Mouse (Mus musculus) gastrocnemius, adult 2 months (tissue): ENCODE results near the gene Hes2. TPM values are rescaled to one million over a fixed set of nuclear protein-coding genes. Genes with fewer than 3 reads are reported as not detected.
A peak's percentile ranks its signal among the peaks of the same experiment; 100 is the strongest.

Source experiments
- DNase-seq: peaks from one replicate; pipeline ENCODE4 v3.0.0; 2022
- H3K27ac ChIP-seq: fragments of 200-600 bp; 2 replicates; pipeline ENCODE4 v1.8.1; 2022; ENCODE audit warnings: mild to moderate bottlenecking
- H3K4me3 ChIP-seq: fragments of 200-600 bp; 2 replicates; pipeline ENCODE4 v1.8.1; 2022; ENCODE audit warnings: mild to moderate bottlenecking, moderate library complexity
- CTCF ChIP-seq: fragments of 200-600 bp; IDR thresholded peaks from 2 replicates; pipeline ENCODE4 v1.8.1; 2022; ENCODE audit warnings: antibody characterized with exemption, mild to moderate bottlenecking, moderate library complexity
- intact Hi-C: fragments of 180-260 bp; cut with DNase I; formaldehyde crosslinking; loops from one replicate; pipeline ENCODE4 v1.15.1; 2025
- total RNA-seq, 2 experiments: library from RNA; stranded (reverse); gene quantifications; 2 replicates each; pipeline ENCODE4 v1.2.3; 2021

The Hes2 gene
- total RNA-seq, 2 experiments from 2014 or later = not detected

GRCm38 (mm10) chr4:152125161-152126025 lies 33.3 kb upstream of the Hes2 start:
- TF ChIP-seq CTCF = no peak
- Histone ChIP-seq H3K4me3 (peak overlapping the region; percentile 71), H3K27ac (peak overlapping the region; percentile 9; the same call in 1 of the 2 replicates)
- intact Hi-C loops = loop anchor here (5.0 kb wide), 1 partner anchor 1758 kb away; no protein-coding TSS in a partner anchor
- DNase-seq = peak; percentile 86

DNA sequence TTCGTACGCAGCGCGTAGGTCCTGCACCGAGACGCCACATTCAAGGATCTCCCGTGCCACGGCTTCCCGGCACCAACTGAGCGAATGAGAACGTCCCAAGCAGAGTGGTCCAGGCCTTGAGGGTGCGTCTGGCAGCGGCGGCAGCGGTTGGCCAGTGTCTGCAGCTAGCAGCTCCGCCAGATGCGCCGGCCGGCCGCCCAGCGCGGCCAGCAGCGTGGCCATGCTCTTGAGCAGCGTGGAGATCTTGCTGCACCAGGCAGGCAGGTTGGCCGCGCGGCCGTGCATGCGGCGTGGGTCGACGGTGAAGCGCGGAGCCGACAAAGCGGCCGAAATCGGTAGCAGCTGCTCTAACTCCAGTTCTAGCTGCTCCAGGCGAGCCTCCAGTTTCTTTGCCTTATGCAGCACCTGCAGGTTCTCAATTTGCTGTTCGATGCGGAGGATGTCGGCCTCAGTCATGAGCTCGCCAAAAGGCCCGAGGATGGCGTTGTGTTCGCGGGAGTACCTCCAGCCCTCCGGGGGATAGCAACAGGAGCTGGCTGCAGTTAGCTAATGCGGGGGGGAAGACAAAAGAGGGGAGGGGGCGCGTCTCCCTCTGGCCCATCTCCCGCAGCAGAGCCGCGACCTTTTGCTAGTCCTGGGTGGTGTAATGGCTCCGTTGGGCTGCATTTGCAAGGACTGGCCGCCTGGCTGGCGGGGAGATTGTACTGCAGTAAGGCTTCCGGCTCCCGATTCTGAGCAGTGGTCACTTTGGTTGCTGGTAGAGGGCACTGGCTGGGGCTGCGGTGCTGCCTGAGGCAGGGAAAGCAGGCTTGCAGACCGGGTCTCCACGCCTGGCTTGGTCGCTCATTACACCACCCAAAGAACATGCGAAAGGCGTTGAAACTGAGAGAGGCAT lies 32.4 kb upstream of the Hes2 start:
- TF ChIP-seq CTCF = no peak
- H3K4me3 ChIP-seq = peak overlapping the region; percentile 71
- DNase-seq = no peak
- intact Hi-C loops = loop anchor here (5.0 kb wide), 1 partner anchor 1759 kb away; no protein-coding TSS in a partner anchor
- H3K27ac ChIP-seq = 0 out of 2 replicates have a peak overlapping the region, but pooled peaks have one; percentile 9

GRCm38 (mm10) chr4:152127884-152128283 lies 30.8 kb upstream of the Hes2 start:
- DNase-seq = no peak
- no peak for TF ChIP-seq CTCF
- intact Hi-C loops = loop anchor here (5.0 kb wide), 1 partner anchor 1761 kb away; no protein-coding TSS in a partner anchor
- no peak overlapping the region for H3K27ac ChIP-seq
- H3K4me3 ChIP-seq = no peak overlapping the region

- Histone ChIP-seq H3K27ac (no peak overlapping the region), H3K4me3 (no peak overlapping the region)
- intact Hi-C loops = loop anchor here (5.0 kb wide), 1 partner anchor 1761 kb away; no protein-coding TSS in a partner anchor
- no peak for TF ChIP-seq CTCF
- DNase-seq = no peak
Observed at GRCm38 (mm10) chr4:152128784-152129183, 29.9 kb upstream of the Hes2 start.

DNA sequence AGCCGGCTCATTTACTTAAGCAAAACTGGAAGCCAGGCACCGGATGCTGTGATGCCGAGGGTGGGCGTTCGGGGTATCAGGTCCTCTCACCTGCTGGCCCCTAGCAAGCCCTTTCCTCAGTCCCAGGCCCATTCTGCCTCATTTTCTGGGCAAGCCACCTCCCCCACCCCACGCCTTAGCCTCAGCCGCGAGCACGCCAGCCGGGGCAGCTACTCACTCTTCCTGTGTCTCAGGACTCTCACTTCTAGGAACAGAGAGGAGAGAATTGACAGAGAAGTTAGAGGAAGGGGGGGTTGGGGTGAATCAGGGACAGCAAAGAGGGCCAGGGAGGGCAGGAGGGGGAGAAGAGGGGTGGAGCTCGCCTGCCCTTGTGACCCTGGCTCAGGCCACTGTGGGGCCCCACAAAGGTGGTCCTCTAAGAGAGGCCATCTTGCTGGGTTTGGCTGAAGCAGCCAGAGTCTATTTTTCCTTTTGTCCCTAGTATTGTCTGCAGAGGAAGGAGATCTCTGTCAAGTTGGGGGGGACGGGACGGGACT lies 29.2 kb upstream of the Hes2 start:
- Histone ChIP-seq H3K4me3 (no peak overlapping the region), H3K27ac (no peak overlapping the region)
- no peak for TF ChIP-seq CTCF
- intact Hi-C loops = loop anchor here (5.0 kb wide), 1 partner anchor 1762 kb away; no protein-coding TSS in a partner anchor
- DNase-seq = no peak

DNA sequence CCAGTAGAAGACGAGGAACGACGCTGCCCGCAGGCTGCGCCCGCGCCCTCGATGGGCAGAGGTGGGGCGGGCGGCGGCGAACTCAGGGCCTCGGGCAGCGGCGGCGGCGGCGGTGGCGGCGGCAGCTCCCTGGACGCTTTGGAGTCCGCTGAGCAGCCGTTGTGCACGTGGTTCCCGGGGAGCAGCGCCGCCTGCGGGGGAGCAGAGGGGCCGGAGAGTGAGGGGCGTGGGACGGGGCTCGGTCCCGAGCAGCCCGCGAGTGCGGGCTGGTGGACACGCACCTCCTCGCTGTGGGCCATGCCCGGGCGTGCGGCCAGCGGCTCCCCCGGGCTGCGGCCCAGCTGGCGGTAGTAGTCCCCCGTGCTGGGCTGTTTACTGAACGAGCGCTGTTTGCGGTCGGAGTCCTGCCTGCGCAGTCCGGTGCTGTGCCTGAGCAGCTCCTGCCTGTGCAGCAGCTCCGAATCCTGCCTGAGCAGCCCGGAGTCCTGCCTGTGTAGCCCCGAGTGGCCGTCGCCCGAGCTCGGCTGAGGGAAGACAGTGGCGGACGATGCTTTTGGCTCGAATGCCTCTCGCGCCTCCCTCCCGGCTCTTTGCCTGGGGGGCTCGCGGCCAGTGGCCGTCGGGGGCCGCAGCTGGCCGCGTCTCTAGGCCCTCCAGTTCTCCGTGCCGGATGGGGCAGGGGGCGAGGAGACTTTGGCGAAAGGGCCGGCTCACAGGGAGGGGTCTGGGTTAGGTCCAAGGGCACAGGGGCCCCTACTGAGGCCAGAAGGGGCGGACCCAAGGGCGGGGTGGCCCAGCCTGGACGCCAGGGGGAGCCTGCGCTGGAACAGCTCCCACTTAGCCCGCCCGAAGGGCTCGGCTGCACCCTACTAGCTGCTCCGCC lies 27.7 kb upstream of the Hes2 start:
- Histone ChIP-seq H3K27ac (peak overlapping the region; percentile 71), H3K4me3 (peak overlapping the region; percentile 74)
- peak; percentile 79 for DNase-seq
- TF ChIP-seq CTCF = peak; percentile 56
- intact Hi-C loops = no loop called here

- DNase-seq = no peak
- intact Hi-C loops = no loop called here
- peak overlapping the region; percentile 74 for H3K4me3 ChIP-seq
- peak overlapping the region; percentile 71; the same call in 1 of the 2 replicates for H3K27ac ChIP-seq
- no peak for TF ChIP-seq CTCF
Observed at GRCm38 (mm10) chr4:152131809-152132771, 26.6 kb upstream of the Hes2 start.

DNA sequence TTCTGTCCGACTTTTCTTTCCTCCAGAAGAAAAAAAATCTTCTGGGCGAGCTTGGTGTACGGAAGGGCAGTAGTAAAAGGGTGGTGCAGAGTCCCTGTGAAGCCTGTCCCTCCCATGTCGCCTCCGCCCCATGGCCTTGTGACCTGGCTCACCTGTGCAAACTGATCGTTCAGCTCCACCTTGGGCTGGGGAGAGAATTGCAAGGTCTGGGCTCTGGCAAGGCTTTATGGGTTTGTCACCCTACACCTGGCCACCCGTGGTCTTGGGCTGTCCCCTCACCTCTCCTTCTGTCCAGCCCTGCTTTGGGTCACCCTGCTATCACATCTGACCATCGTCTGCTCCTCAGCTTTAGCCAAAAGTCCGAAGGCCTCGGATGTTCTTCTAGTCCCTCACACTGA lies 25.9 kb upstream of the Hes2 start:
- no peak overlapping the region for H3K27ac ChIP-seq
- no peak overlapping the region for H3K4me3 ChIP-seq
- no peak for DNase-seq
- no peak for TF ChIP-seq CTCF
- intact Hi-C loops = no loop called here

DNA sequence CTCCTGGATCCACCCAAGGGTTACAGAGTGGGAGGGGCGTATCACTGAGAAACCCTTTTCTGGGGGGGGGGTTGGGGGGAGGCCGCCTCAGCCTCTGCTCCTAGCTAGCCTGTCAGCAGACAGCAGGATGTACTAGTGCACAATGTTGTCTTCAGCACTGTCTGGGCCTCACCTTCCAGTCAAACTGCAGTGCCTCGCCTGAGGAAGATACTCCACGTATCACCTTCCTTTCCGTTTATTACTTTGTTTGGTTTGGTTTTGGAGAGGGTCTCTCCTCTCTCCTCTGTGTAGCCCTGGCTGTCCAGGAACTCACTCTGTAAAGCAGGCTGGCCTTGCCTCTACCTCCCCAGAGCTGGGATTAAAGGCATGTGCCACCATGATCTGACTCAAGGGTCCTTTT lies 25.5 kb upstream of the Hes2 start:
- intact Hi-C loops = no loop called here
- Histone ChIP-seq H3K27ac (no peak overlapping the region), H3K4me3 (no peak overlapping the region)
- no peak for DNase-seq
- no peak for TF ChIP-seq CTCF

GRCm38 (mm10) chr4:152134507-152134906 lies 24.2 kb upstream of the Hes2 start:
- no peak overlapping the region for H3K4me3 ChIP-seq
- DNase-seq = peak; percentile 67
- intact Hi-C loops = no loop called here
- peak; percentile 84 for TF ChIP-seq CTCF
- no peak overlapping the region for H3K27ac ChIP-seq
